Mouse (Mus musculus) midbrain, embryonic 10.5 days (tissue): ENCODE data around the gene Snx29. TPM values are rescaled to one million over a fixed set of nuclear protein-coding genes. Genes with fewer than 3 reads are reported as not detected.
A peak's percentile ranks its signal among the peaks of the same experiment; 100 is the strongest.

Source experiments
- DNase-seq: peaks from one replicate; pipeline ENCODE4 v3.0.0-alpha.2; 2017; ENCODE audit warnings: low spot score
- H3K27ac ChIP-seq: fragments of 300-500 bp; sonication (generic); replicated peaks from 2 replicates; pipeline ENCODE4 v1.5.1; 2016; ENCODE audit warnings: mild to moderate bottlenecking
- H3K27me3 ChIP-seq: fragments of 300-500 bp; sonication (generic); 2 replicates; pipeline ENCODE4 v1.6.1; 2016; ENCODE audit warnings: low read depth, mild to moderate bottlenecking; ENCODE audit not compliant: poor library complexity, severe bottlenecking
- H3K36me3 ChIP-seq: fragments of 300-500 bp; sonication (generic); 2 replicates; pipeline ENCODE4 v1.6.1; 2016; ENCODE audit warnings: mild to moderate bottlenecking, moderate library complexity
- H3K4me1 ChIP-seq: fragments of 300-500 bp; sonication (generic); 2 replicates; pipeline ENCODE4 v1.6.1; 2016
- H3K4me3 ChIP-seq: fragments of 300-500 bp; sonication (generic); 2 replicates; pipeline ENCODE4 v1.5.1; 2016; ENCODE audit warnings: mild to moderate bottlenecking, moderate library complexity
- H3K9me3 ChIP-seq: fragments of 300-500 bp; sonication (generic); replicated peaks from 2 replicates; pipeline ENCODE4 v1.6.1; 2016; ENCODE audit warnings: mild to moderate bottlenecking
- WGBS: fragments of 180-500 bp; shearing (Covaris S2); methylation state at CpG from one replicate; pipeline ENCODE4 v1.1.7; 2016; 5-methylcytosine and 5-hydroxymethylcytosine counted together
- polyA plus RNA-seq: library from polyadenylated mRNA; unstranded; fragments of >200 nt; fragmentation: Nextera tagmentation; extraction: Ambion mirVana; gene quantifications from 2 replicates; pipeline ENCODE4 v1.2.1, GENCODE M21; 2016

The Snx29 gene
- polyA plus RNA-seq, 1 experiment from 2014 or later, result 9.7 TPM

- WGBS, result 92% methylated on average over 6 of the region's 6 CpGs
- DNase-seq, result no peak
- H3K9me3 ChIP-seq, result no peaks in the 10 kb centered on the region
- peaks cover 10% of the 10 kb centered on the region; the same call in 1 of the 2 replicates for H3K36me3 ChIP-seq
- H3K27ac ChIP-seq, result no peak overlapping the region
- no peak overlapping the region for H3K4me3 ChIP-seq
- H3K4me1 ChIP-seq, result no peaks in the 10 kb centered on the region
- H3K27me3 ChIP-seq, result no peaks in the 10 kb centered on the region
Observed at GRCm38 (mm10) chr16:11399845-11400565, 77.3 kb downstream of the Snx29 start.

- Histone ChIP-seq H3K27ac (no peak overlapping the region), H3K27me3 (no peaks in the 10 kb centered on the region), H3K36me3 (peaks cover 7% of the 10 kb centered on the region; the same call in 1 of the 2 replicates), H3K4me3 (no peak overlapping the region), H3K4me1 (no peaks in the 10 kb centered on the region), H3K9me3 (no peaks in the 10 kb centered on the region)
- no peak for DNase-seq
- WGBS, result 67% methylated on average over 7 of the region's 7 CpGs
Observed at GRCm38 (mm10) chr16:11400936-11401335, 78.2 kb downstream of the Snx29 start.

GRCm38 (mm10) chr16:11405193-11405592, 82.5 kb downstream of the Snx29 start:
- 93% methylated on average over 3 of the region's 3 CpGs for WGBS
- Histone ChIP-seq H3K4me3 (no peak overlapping the region), H3K36me3 (peaks cover 7% of the 10 kb centered on the region; the same call in 1 of the 2 replicates), H3K4me1 (no peaks in the 10 kb centered on the region), H3K9me3 (no peaks in the 10 kb centered on the region), H3K27me3 (no peaks in the 10 kb centered on the region), H3K27ac (no peak overlapping the region)
- no peak for DNase-seq

GRCm38 (mm10) chr16:11406201-11406600, 83.5 kb downstream of the Snx29 start:
- no peak overlapping the region for H3K27ac ChIP-seq
- peaks cover 7% of the 10 kb centered on the region; the same call in 1 of the 2 replicates for H3K36me3 ChIP-seq
- H3K4me1 ChIP-seq, result no peaks in the 10 kb centered on the region
- no peak for DNase-seq
- WGBS, result 94% methylated on average over 5 of the region's 5 CpGs
- H3K4me3 ChIP-seq, result no peak overlapping the region
- no peaks in the 10 kb centered on the region for H3K27me3 ChIP-seq
- no peaks in the 10 kb centered on the region for H3K9me3 ChIP-seq

GRCm38 (mm10) chr16:11406622-11407021, 83.9 kb downstream of the Snx29 start:
- DNase-seq, result no peak

GRCm38 (mm10) chr16:11407932-11408620, 85.4 kb downstream of the Snx29 start:
- H3K9me3 ChIP-seq, result no peaks in the 10 kb centered on the region
- H3K27ac ChIP-seq, result no peak overlapping the region
- DNase-seq, result no peak
- no peaks in the 10 kb centered on the region for H3K27me3 ChIP-seq
- peaks cover 7% of the 10 kb centered on the region; the same call in 1 of the 2 replicates for H3K36me3 ChIP-seq
- WGBS, result 84% methylated on average over 8 of the region's 8 CpGs
- H3K4me1 ChIP-seq, result no peaks in the 10 kb centered on the region
- H3K4me3 ChIP-seq, result no peak overlapping the region

More at GRCm38 (mm10) chr16:11406622-11407021, 83.9 kb downstream of the Snx29 start:
- Histone ChIP-seq H3K27me3 (no peaks in the 10 kb centered on the region), H3K36me3 (peaks cover 7% of the 10 kb centered on the region; the same call in 1 of the 2 replicates), H3K4me1 (no peaks in the 10 kb centered on the region), H3K9me3 (no peaks in the 10 kb centered on the region), H3K27ac (no peak overlapping the region), H3K4me3 (no peak overlapping the region)
- WGBS, result 91% methylated on average over 9 of the region's 9 CpGs

GRCm38 (mm10) chr16:11408726-11409125, 86.0 kb downstream of the Snx29 start:
- WGBS, result 94% methylated on average over 4 of the region's 4 CpGs
- H3K27me3 ChIP-seq, result no peaks in the 10 kb centered on the region
- peaks cover 3% of the 10 kb centered on the region; the same call in 1 of the 2 replicates for H3K36me3 ChIP-seq
- no peak overlapping the region for H3K4me3 ChIP-seq
- H3K27ac ChIP-seq, result no peak overlapping the region
- H3K9me3 ChIP-seq, result no peaks in the 10 kb centered on the region
- H3K4me1 ChIP-seq, result no peaks in the 10 kb centered on the region
- DNase-seq, result no peak

- no peaks in the 10 kb centered on the region for H3K27me3 ChIP-seq
- H3K9me3 ChIP-seq, result no peaks in the 10 kb centered on the region
- H3K36me3 ChIP-seq, result no peaks in the 10 kb centered on the region
- WGBS, result 75% methylated on average over 2 of the region's 2 CpGs
- no peak overlapping the region for H3K4me3 ChIP-seq
- no peak for DNase-seq
- no peaks in the 10 kb centered on the region for H3K4me1 ChIP-seq
- no peak overlapping the region for H3K27ac ChIP-seq
Observed at GRCm38 (mm10) chr16:11414631-11415030, 91.9 kb downstream of the Snx29 start.

- H3K36me3 ChIP-seq, result peaks cover 10% of the 10 kb centered on the region
- H3K27ac ChIP-seq, result no peak overlapping the region
- WGBS, result 21% methylated on average over 7 of the region's 7 CpGs
- H3K9me3 ChIP-seq, result no peaks in the 10 kb centered on the region; the same call in 1 of the 2 replicates
- H3K27me3 ChIP-seq, result no peaks in the 10 kb centered on the region
- no peaks in the 10 kb centered on the region for H3K4me1 ChIP-seq
- DNase-seq, result peak; percentile 52
- no peak overlapping the region for H3K4me3 ChIP-seq
Observed at GRCm38 (mm10) chr16:11418183-11418588, 95.5 kb downstream of the Snx29 start.

- no peak overlapping the region for H3K4me3 ChIP-seq
- WGBS, result 90% methylated on average over 12 of the region's 12 CpGs
- no peaks in the 10 kb centered on the region; the same call in 1 of the 2 replicates for H3K9me3 ChIP-seq
Observed at GRCm38 (mm10) chr16:11420311-11421080, 97.8 kb downstream of the Snx29 start.

GRCm38 (mm10) chr16:11422165-11422564, 99.5 kb downstream of the Snx29 start:
- Histone ChIP-seq H3K36me3 (peaks cover 10% of the 10 kb centered on the region), H3K4me1 (no peaks in the 10 kb centered on the region), H3K27ac (no peak overlapping the region), H3K4me3 (no peak overlapping the region), H3K9me3 (no peaks in the 10 kb centered on the region; the same call in 1 of the 2 replicates), H3K27me3 (no peaks in the 10 kb centered on the region)
- DNase-seq, result no peak
- 83% methylated on average over 1 of the region's 1 CpGs for WGBS

More at GRCm38 (mm10) chr16:11420311-11421080, 97.8 kb downstream of the Snx29 start:
- Histone ChIP-seq H3K4me1 (no peaks in the 10 kb centered on the region), H3K27me3 (no peaks in the 10 kb centered on the region), H3K27ac (no peak overlapping the region), H3K36me3 (peaks cover 10% of the 10 kb centered on the region)
- DNase-seq, result no peak

GRCm38 (mm10) chr16:11422889-11423610, 100.3 kb downstream of the Snx29 start:
- Histone ChIP-seq H3K9me3 (no peaks in the 10 kb centered on the region; the same call in 1 of the 2 replicates), H3K4me3 (no peak overlapping the region), H3K4me1 (no peaks in the 10 kb centered on the region), H3K36me3 (peaks cover 10% of the 10 kb centered on the region), H3K27ac (no peak overlapping the region), H3K27me3 (no peaks in the 10 kb centered on the region)
- no peak for DNase-seq
- WGBS, result 97% methylated on average over 2 of the region's 2 CpGs
